Mouse (Mus musculus): ENCODE results near the gene Mdn1.

Mdn1 gene

GRCm38 (mm10) chr4:32656918-32657662 is at the start of gene Mdn1:
Mdn1 (plus strand) TSS chr4:32657119.
- peak; percentile 91 to 98 for DNase-seq (ENCODE audit: low spot score in 2 of 2)

GRCm38 (mm10) chr4:32615034-32615881 is 41.7 kb upstream of the Mdn1 start, which contains the start of gene Casp8ap2:
Casp8ap2 (plus strand) TSS chr4:32615451.
- DNase-seq (ENCODE audit: low spot score in 2 of 2), result peak; percentile 99 to 100

GRCm38 (mm10) chr4:32621637-32622036 is 35.3 kb upstream of the Mdn1 start:
- DNase-seq (ENCODE audit: low spot score in 2 of 2), result no peak

- no peak for DNase-seq (ENCODE audit: low spot score in 2 of 2)
Observed at GRCm38 (mm10) chr4:32651669-32652068, 5.2 kb upstream of the Mdn1 start.

GRCm38 (mm10) chr4:32656146-32656904 is 594 bp upstream of the Mdn1 start:
- no peak for DNase-seq (ENCODE audit: low spot score in 2 of 2)

GRCm38 (mm10) chr4:32665843-32666242 is 8.9 kb downstream of the Mdn1 start:
- no peak for DNase-seq (ENCODE audit: low spot score in 2 of 2)

- DNase-seq (ENCODE audit: low spot score in 2 of 2), result no peak
Observed at GRCm38 (mm10) chr4:32668291-32668690, 11.4 kb downstream of the Mdn1 start.

GRCm38 (mm10) chr4:32669825-32670224 is 12.9 kb downstream of the Mdn1 start:
- DNase-seq (ENCODE audit: low spot score in 2 of 2), result no peak

GRCm38 (mm10) chr4:32674025-32674424 is 17.1 kb downstream of the Mdn1 start:
- DNase-seq (ENCODE audit: low spot score in 2 of 2), result no peak

GRCm38 (mm10) chr4:32677471-32677870 is 20.6 kb downstream of the Mdn1 start:
- no peak for DNase-seq (ENCODE audit: low spot score in 2 of 2)

GRCm38 (mm10) chr4:32680843-32681242 is 23.9 kb downstream of the Mdn1 start:
- DNase-seq (ENCODE audit: low spot score in 2 of 2), result no peak

- no peak for DNase-seq (ENCODE audit: low spot score in 2 of 2)
Observed at GRCm38 (mm10) chr4:32682471-32682870, 25.6 kb downstream of the Mdn1 start.

- no peak for DNase-seq (ENCODE audit: low spot score in 2 of 2)
Observed at GRCm38 (mm10) chr4:32683061-32683582, 26.2 kb downstream of the Mdn1 start.

- no peak for DNase-seq (ENCODE audit: low spot score in 2 of 2)
Observed at GRCm38 (mm10) chr4:32717733-32718132, 60.8 kb downstream of the Mdn1 start.

GRCm38 (mm10) chr4:32745394-32745793 is 88.5 kb downstream of the Mdn1 start:
- no peak for DNase-seq (ENCODE audit: low spot score in 2 of 2)

GRCm38 (mm10) chr4:32748396-32748795 is 91.5 kb downstream of the Mdn1 start:
- no peak for DNase-seq (ENCODE audit: low spot score in 2 of 2)

GRCm38 (mm10) chr4:32750711-32751110 is 93.8 kb downstream of the Mdn1 start:
- DNase-seq (ENCODE audit: low spot score in 2 of 2), result peak; percentile 14 to 33

- peak; percentile 30 to 61 for DNase-seq (ENCODE audit: low spot score in 2 of 2)
Observed at GRCm38 (mm10) chr4:32757430-32757829, 100.5 kb downstream of the Mdn1 start.

GRCm38 (mm10) chr4:32767471-32767870 is 110.6 kb downstream of the Mdn1 start:
- DNase-seq (ENCODE audit: low spot score in 2 of 2), result no peak

GRCm38 (mm10) chr4:32768046-32768445 is 111.1 kb downstream of the Mdn1 start:
- DNase-seq (ENCODE audit: low spot score in 2 of 2), result no peak

GRCm38 (mm10) chr4:32770284-32770810 is 113.4 kb downstream of the Mdn1 start:
- no peak for DNase-seq (ENCODE audit: low spot score in 2 of 2)

GRCm38 (mm10) chr4:32779996-32780395 is 123.1 kb downstream of the Mdn1 start:
- DNase-seq (ENCODE audit: low spot score in 2 of 2), result no peak
